Mouse (Mus musculus) hematopoietic stem cell, adult 5-6 weeks (primary cell): ENCODE results near the gene Bahcc1. TPM values are rescaled to one million over a fixed set of nuclear protein-coding genes. Genes with fewer than 3 reads are reported as not detected.

Experiments
- ATAC-seq, 2 experiments: fragments of 125-278 bp in 1 of 2; replicated peaks in 1 of 2; 2 replicates each; pipeline ENCODE4 v1.8.0; 2016 to 2017; ENCODE audit warnings: inconsistent platforms in 2 of 2, mild to moderate bottlenecking in 2 of 2, moderate number of reproducible peaks in 2 of 2, low read depth in 1 of 2, moderate TSS enrichment in 1 of 2; ENCODE audit not compliant: low FRiP score in 2 of 2, poor library complexity in 2 of 2, severe bottlenecking in 2 of 2, insufficient read depth in 1 of 2, low TSS enrichment in 1 of 2
- total RNA-seq: library from RNA; stranded (forward); fragments of 172-1452, 232-1000 nt; gene quantifications from 2 replicates; pipeline ENCODE4 v1.2.3, GENCODE M21; 2017

The Bahcc1 gene
- total RNA-seq, 1 experiment from 2014 or later, result 6.8 TPM

GRCm38 (mm10) chr11:120252843-120253645 is 20.3 kb downstream of the Bahcc1 start:
- no peak for ATAC-seq

GRCm38 (mm10) chr11:120253646-120254315 is 21.0 kb downstream of the Bahcc1 start:
- 0 out of 4 replicates have a peak, but pooled peaks of 1 of the 2 experiments have one; percentile 48 for ATAC-seq

- no peak for ATAC-seq
Measured at GRCm38 (mm10) chr11:120254420-120254819, 21.7 kb downstream of the Bahcc1 start.

GRCm38 (mm10) chr11:120255038-120255437 is 22.3 kb downstream of the Bahcc1 start:
- ATAC-seq, result no peak

- ATAC-seq, result no peak
Measured at GRCm38 (mm10) chr11:120255499-120255898, 22.8 kb downstream of the Bahcc1 start.

- no peak for ATAC-seq
Measured at GRCm38 (mm10) chr11:120256108-120256507, 23.4 kb downstream of the Bahcc1 start.

- ATAC-seq, result no peak
Measured at GRCm38 (mm10) chr11:120256543-120256942, 23.8 kb downstream of the Bahcc1 start.

GRCm38 (mm10) chr11:120256981-120257820 is 24.5 kb downstream of the Bahcc1 start:
- no peak for ATAC-seq

- ATAC-seq, result no peak
Measured at GRCm38 (mm10) chr11:120257911-120258310, 25.2 kb downstream of the Bahcc1 start.

GRCm38 (mm10) chr11:120258896-120259689 is 26.3 kb downstream of the Bahcc1 start:
- ATAC-seq, result no peak

GRCm38 (mm10) chr11:120259792-120260768 is 27.3 kb downstream of the Bahcc1 start:
- ATAC-seq, result no peak

- no peak for ATAC-seq
Measured at GRCm38 (mm10) chr11:120260769-120261150, 28.0 kb downstream of the Bahcc1 start.

GRCm38 (mm10) chr11:120261416-120262355 is 28.9 kb downstream of the Bahcc1 start:
- ATAC-seq, result peak; percentile 57 to 69

- ATAC-seq, result peak; percentile 77 to 78
Measured at GRCm38 (mm10) chr11:120262356-120262901, 29.7 kb downstream of the Bahcc1 start.

GRCm38 (mm10) chr11:120263176-120263575 is 30.4 kb downstream of the Bahcc1 start:
- no peak for ATAC-seq
